Mouse (Mus musculus) C2C12 (cell line): ENCODE results near the gene Cmah.

Source experiments
- CTCF ChIP-seq: IDR thresholded peaks from one replicate; pipeline ENCODE4 v1.5.1; 2011; ENCODE audit not compliant: control insufficient read depth, insufficient read depth, insufficient read length
- MAX ChIP-seq: IDR thresholded peaks from one replicate; pipeline ENCODE4 v1.6.1; 2011; ENCODE audit warnings: mild to moderate bottlenecking, control low read depth
- MYOD1 ChIP-seq: IDR thresholded peaks from one replicate; pipeline ENCODE4 v1.6.1; 2011; ENCODE audit warnings: low read depth; ENCODE audit not compliant: control insufficient read depth, insufficient read length
- USF1 ChIP-seq: IDR thresholded peaks from one replicate; pipeline ENCODE4 v1.6.1; 2011; ENCODE audit warnings: low read depth, mild to moderate bottlenecking, control low read depth, moderate library complexity

GRCm38 (mm10) chr13:24444709-24445108 lies 117.5 kb downstream of the Cmah start:
- TF ChIP-seq CTCF (no peak), MYOD1 (no peak), MAX (no peak), USF1 (no peak)
